Mouse (Mus musculus): ENCODE results near the gene Gm29609.

Gene Gm29609

GRCm38 (mm10) chr5:31197072-31197471, 17.4 kb upstream of the Gm29609 start:
- peak; percentile 85 for DNase-seq

GRCm38 (mm10) chr5:31196207-31196606, 16.5 kb upstream of the Gm29609 start:
- peak; percentile 85 for DNase-seq

GRCm38 (mm10) chr5:31195671-31196070, 16.0 kb upstream of the Gm29609 start:
- DNase-seq = peak; percentile 90

- DNase-seq = peak; percentile 87
Measured at GRCm38 (mm10) chr5:31194486-31195485, 15.1 kb upstream of the Gm29609 start.

- DNase-seq = no peak
Measured at GRCm38 (mm10) chr5:31193631-31194281, 14.0 kb upstream of the Gm29609 start.

GRCm38 (mm10) chr5:31192939-31193630, 13.4 kb upstream of the Gm29609 start, which contains the start of the genes Snx17 and Eif2b4:
Snx17 (plus strand) TSS chr5:31193227.
Eif2b4 (minus strand) TSS chr5:31193430.
- peak; percentile 100 for DNase-seq

- peak; percentile 67 for DNase-seq
Measured at GRCm38 (mm10) chr5:31192045-31192938, 12.6 kb upstream of the Gm29609 start.

- peak; percentile 86 for DNase-seq
Measured at GRCm38 (mm10) chr5:31190201-31190600, 10.5 kb upstream of the Gm29609 start.

GRCm38 (mm10) chr5:31188223-31188840, 8.6 kb upstream of the Gm29609 start:
- DNase-seq = peak; percentile 75

- DNase-seq = peak; percentile 42
Measured at GRCm38 (mm10) chr5:31183678-31184077, 4.0 kb upstream of the Gm29609 start.

- DNase-seq = peak; percentile 77
Measured at GRCm38 (mm10) chr5:31181183-31181770, 1.6 kb upstream of the Gm29609 start.

- DNase-seq = peak; percentile 95
Measured at GRCm38 (mm10) chr5:31179301-31179765, 378 bp downstream of the Gm29609 start.

GRCm38 (mm10) chr5:31168630-31169029, 11.1 kb downstream of the Gm29609 start:
- no peak for DNase-seq

GRCm38 (mm10) chr5:31164878-31165277, 14.8 kb downstream of the Gm29609 start:
- peak; percentile 52 for DNase-seq

- DNase-seq = no peak
Measured at GRCm38 (mm10) chr5:31162462-31162861, 17.2 kb downstream of the Gm29609 start.

GRCm38 (mm10) chr5:31154152-31154553, 25.6 kb downstream of the Gm29609 start, which contains the start of gene Mpv17:
Mpv17 (minus strand) TSS chr5:31154251.
- peak; percentile 99 for DNase-seq

- peak; percentile 96 for DNase-seq
Measured at GRCm38 (mm10) chr5:31153516-31154151, 26.1 kb downstream of the Gm29609 start.

GRCm38 (mm10) chr5:31151746-31152145, 28.0 kb downstream of the Gm29609 start:
- DNase-seq = peak; percentile 96

- peak; percentile 92 for DNase-seq
Measured at GRCm38 (mm10) chr5:31149781-31150180, 29.9 kb downstream of the Gm29609 start.

GRCm38 (mm10) chr5:31138968-31139425, 40.7 kb downstream of the Gm29609 start:
- DNase-seq = peak; percentile 88

All from heart, adult 11 months (tissue).